Mouse (Mus musculus) olfactory bulb, adult 2 months (tissue): Measurements from ENCODE around the gene Ankzf1.

Experiments used
- CTCF ChIP-seq: fragments of 200-500 bp; IDR thresholded peaks from 2 replicates; pipeline ENCODE4 v1.5.1; 2012; ENCODE audit warnings: low read depth, mild to moderate bottlenecking, low read length, moderate library complexity; ENCODE audit not compliant: insufficient read depth
- POLR2A ChIP-seq: fragments of 200-500 bp; IDR thresholded peaks from 2 replicates; pipeline ENCODE4 v1.6.1; 2012; ENCODE audit warnings: mild to moderate bottlenecking, low read depth, low read length, moderate library complexity; ENCODE audit not compliant: insufficient read depth

DNA sequence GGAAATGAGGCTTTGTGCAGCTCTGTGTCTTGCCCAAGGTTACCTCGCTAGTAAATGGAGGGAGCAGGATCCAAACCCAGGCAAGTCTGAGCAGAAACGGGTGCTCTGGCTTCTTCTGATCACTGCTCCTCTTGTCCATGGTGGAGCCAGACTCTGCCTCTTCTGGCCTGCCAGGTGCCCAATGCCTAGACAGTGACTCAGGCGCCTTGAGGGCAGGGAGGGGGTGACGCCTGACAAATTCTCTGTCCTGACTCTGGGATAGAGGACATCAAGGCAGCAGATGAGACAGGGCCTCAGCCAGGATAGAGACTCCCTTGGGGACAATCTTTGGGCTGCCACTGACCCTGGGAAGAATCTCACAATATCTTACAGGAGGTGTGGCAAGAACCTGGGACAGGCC lies 39.3 kb downstream of the Ankzf1 start:
- no peak for TF ChIP-seq CTCF
- no peak for TF ChIP-seq POLR2A
